Mouse (Mus musculus) liver, postnatal 0 days (tissue): ENCODE results near the gene Slc24a3. TPM values are rescaled to one million over a fixed set of nuclear protein-coding genes. Genes with fewer than 3 reads are reported as not detected.

Experiments used
- ATAC-seq: fragments of 200-750 bp; cut with Nextera tagmentation; 2 replicates; pipeline ENCODE4 v1.8.0; 2017; ENCODE audit warnings: mild to moderate bottlenecking, moderate library complexity
- DNase-seq: peaks from one replicate; pipeline ENCODE4 v3.0.0-alpha.2; 2016
- H3K27ac ChIP-seq: fragments of 300-500 bp; sonication (generic); 2 replicates; pipeline ENCODE4 v1.5.1; 2014; ENCODE audit warnings: antibody characterized with exemption, moderate library complexity, mild to moderate bottlenecking, low read depth
- H3K27me3 ChIP-seq: fragments of 300-500 bp; sonication (generic); 2 replicates; pipeline ENCODE4 v1.6.1; 2014; ENCODE audit warnings: low read length, control low read depth, mixed read lengths; ENCODE audit not compliant: insufficient read depth
- H3K36me3 ChIP-seq: fragments of 300-500 bp; sonication (generic); replicated peaks from 2 replicates; pipeline ENCODE4 v1.6.1; 2014; ENCODE audit warnings: mild to moderate bottlenecking, control low read depth, low read length, moderate library complexity, mixed read lengths; ENCODE audit not compliant: insufficient read depth
- H3K4me1 ChIP-seq: fragments of 300-500 bp; sonication (generic); 2 replicates; pipeline ENCODE4 v1.6.1; 2014; ENCODE audit warnings: antibody characterized with exemption, mild to moderate bottlenecking, control low read depth; ENCODE audit not compliant: insufficient read depth
- H3K4me2 ChIP-seq: fragments of 300-500 bp; sonication (generic); 2 replicates; pipeline ENCODE4 v1.6.1; 2014; ENCODE audit warnings: low read depth, mild to moderate bottlenecking, low read length, moderate library complexity, mixed read lengths
- H3K4me3 ChIP-seq: fragments of 300-500 bp; sonication (generic); 2 replicates; pipeline ENCODE4 v1.5.1; 2014; ENCODE audit warnings: low read depth, low read length
- H3K9ac ChIP-seq: fragments of 300-500 bp; sonication (generic); replicated peaks from 2 replicates; pipeline ENCODE4 v1.6.1; 2014; ENCODE audit warnings: mild to moderate bottlenecking, moderate library complexity
- H3K9me3 ChIP-seq: fragments of 300-500 bp; sonication (generic); 2 replicates; pipeline ENCODE4 v1.6.1; 2016; ENCODE audit warnings: mild to moderate bottlenecking, control low read depth, low read length, mixed read lengths
- CTCF ChIP-seq: sonication (generic); IDR thresholded peaks from 2 replicates; pipeline ENCODE4 v1.5.1; 2016; ENCODE audit warnings: antibody characterized with exemption, low read depth
- EP300 ChIP-seq: IDR thresholded peaks from 2 replicates; pipeline ENCODE4 v1.6.1; 2016; ENCODE audit warnings: antibody characterized with exemption, low read depth, mild to moderate bottlenecking
- WGBS: fragments of 180-500 bp; shearing (Covaris S2); extraction: QIAGEN DNeasy Blood & Tissue Kit; methylation state at CpG from one replicate; pipeline ENCODE4 v1.1.7; 2014; ENCODE audit not compliant: insufficient replicate concordance; 5-methylcytosine and 5-hydroxymethylcytosine counted together
- polyA plus RNA-seq: library from polyadenylated mRNA; unstranded; fragments of >200 nt; fragmentation: Nextera tagmentation; extraction: Ambion mirVana; gene quantifications from 2 replicates; pipeline ENCODE4 v1.2.1, GENCODE M21; 2015

Slc24a3 gene
- polyA plus RNA-seq, 1 experiment from 2014 or later: 0.40 TPM

DNA sequence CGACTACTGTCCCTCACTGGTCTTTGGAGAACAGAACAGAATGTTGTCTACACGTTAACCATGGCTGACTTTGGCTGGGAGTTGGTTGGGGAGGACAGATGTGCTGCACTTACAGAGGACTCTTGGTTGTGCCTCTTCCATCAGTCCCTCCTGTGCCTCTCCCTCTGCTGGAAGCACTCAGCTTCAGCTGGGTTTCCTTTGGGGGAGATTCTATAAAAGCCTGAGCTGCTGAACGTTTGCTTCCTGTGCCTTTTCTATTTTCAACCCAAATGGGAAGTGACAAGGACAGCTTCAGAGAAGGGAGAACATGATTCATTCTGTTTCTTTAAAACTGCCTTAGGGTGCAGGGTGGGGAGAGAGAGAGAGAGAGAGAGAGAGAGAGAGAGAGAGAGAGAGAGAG lies 28.5 kb downstream of the Slc24a3 start:
- 36% methylated on average over 3 of the region's 3 CpGs for WGBS
- DNase-seq: no peak
- H3K4me1 ChIP-seq: no peaks in the 10 kb centered on the region
- TF ChIP-seq EP300: no peak
- 0 out of 2 replicates have a peak, but pooled peaks have one; percentile 8 for TF ChIP-seq CTCF
- H3K4me2 ChIP-seq: no peak overlapping the region
- no peak overlapping the region for H3K27ac ChIP-seq
- no peaks in the 10 kb centered on the region for H3K9me3 ChIP-seq
- no peaks in the 10 kb centered on the region for H3K36me3 ChIP-seq
- no peaks in the 10 kb centered on the region for H3K27me3 ChIP-seq
- ATAC-seq: no peak
- no peak overlapping the region for H3K4me3 ChIP-seq
- no peak overlapping the region for H3K9ac ChIP-seq

DNA sequence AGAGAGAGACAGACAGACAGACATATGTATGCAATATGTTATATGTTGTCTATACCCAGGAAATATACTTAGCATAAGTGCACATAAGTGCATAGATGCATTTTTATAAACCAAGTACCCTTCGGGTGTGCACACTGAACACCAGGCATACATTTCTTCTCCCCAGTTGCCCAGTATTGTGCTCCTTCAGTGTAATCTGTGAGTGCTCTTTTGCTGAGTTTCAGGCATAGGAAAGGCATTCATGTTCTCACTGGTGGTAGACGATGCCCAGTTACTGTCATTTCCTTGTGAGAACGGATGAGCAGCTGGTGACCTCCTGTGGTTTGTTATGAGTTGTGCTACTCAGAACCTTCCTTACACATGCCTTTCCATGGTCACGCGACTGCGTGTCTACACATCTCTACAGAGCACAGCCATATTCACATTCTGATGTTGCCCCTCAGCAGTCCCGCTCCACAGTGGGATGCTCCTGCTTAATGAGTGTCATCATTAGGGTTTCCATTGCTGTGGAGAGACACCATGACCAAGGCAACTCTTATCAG lies 29.0 kb downstream of the Slc24a3 start:
- Histone ChIP-seq H3K4me1 (no peaks in the 10 kb centered on the region), H3K4me2 (no peak overlapping the region), H3K27ac (no peak overlapping the region), H3K27me3 (no peaks in the 10 kb centered on the region), H3K9ac (no peak overlapping the region), H3K9me3 (no peaks in the 10 kb centered on the region), H3K36me3 (no peaks in the 10 kb centered on the region), H3K4me3 (no peak overlapping the region)
- ATAC-seq (no peak), DNase-seq (no peak)
- no peak for TF ChIP-seq EP300
- 67% methylated on average over 7 of the region's 7 CpGs for WGBS

GRCm38 (mm10) chr2:145197076-145197475 lies 29.5 kb downstream of the Slc24a3 start:
- Histone ChIP-seq H3K27ac (no peak overlapping the region), H3K9ac (no peak overlapping the region), H3K36me3 (no peaks in the 10 kb centered on the region), H3K27me3 (no peaks in the 10 kb centered on the region), H3K4me2 (no peak overlapping the region), H3K4me3 (no peak overlapping the region), H3K9me3 (no peaks in the 10 kb centered on the region), H3K4me1 (no peaks in the 10 kb centered on the region)
- no peak for ATAC-seq
- no peak for DNase-seq
- WGBS: 76% methylated on average over 4 of the region's 4 CpGs
- TF ChIP-seq CTCF (no peak), EP300 (no peak)

DNA sequence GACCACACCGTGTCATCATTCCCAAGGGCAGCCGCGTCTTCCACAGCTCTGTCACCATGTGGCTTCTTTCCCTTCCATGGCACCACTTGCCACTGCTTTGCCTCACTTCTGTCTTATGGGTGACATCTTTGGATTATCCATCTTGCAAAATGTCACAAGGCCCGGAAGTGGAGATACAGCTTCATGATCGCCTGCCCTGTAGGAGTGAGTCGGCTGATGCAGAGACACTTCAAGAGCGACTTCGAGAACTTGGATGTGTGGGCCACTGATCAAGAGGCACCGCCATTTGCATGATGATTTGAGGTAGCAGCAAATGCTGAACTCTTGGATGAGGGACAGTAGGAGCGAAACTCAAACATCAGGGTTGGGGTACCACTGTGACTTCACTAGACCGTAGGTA lies 46.0 kb downstream of the Slc24a3 start:
- Histone ChIP-seq H3K27ac (no peak overlapping the region), H3K9ac (no peak overlapping the region), H3K4me1 (peaks cover 7% of the 10 kb centered on the region; the same call in 1 of the 2 replicates), H3K4me2 (no peak overlapping the region), H3K9me3 (no peaks in the 10 kb centered on the region), H3K4me3 (no peak overlapping the region), H3K36me3 (no peaks in the 10 kb centered on the region), H3K27me3 (no peaks in the 10 kb centered on the region)
- 93% methylated on average over 11 of the region's 11 CpGs for WGBS
- DNase-seq (no peak), ATAC-seq (no peak)
- no peak for TF ChIP-seq CTCF
- no peak for TF ChIP-seq EP300

DNA sequence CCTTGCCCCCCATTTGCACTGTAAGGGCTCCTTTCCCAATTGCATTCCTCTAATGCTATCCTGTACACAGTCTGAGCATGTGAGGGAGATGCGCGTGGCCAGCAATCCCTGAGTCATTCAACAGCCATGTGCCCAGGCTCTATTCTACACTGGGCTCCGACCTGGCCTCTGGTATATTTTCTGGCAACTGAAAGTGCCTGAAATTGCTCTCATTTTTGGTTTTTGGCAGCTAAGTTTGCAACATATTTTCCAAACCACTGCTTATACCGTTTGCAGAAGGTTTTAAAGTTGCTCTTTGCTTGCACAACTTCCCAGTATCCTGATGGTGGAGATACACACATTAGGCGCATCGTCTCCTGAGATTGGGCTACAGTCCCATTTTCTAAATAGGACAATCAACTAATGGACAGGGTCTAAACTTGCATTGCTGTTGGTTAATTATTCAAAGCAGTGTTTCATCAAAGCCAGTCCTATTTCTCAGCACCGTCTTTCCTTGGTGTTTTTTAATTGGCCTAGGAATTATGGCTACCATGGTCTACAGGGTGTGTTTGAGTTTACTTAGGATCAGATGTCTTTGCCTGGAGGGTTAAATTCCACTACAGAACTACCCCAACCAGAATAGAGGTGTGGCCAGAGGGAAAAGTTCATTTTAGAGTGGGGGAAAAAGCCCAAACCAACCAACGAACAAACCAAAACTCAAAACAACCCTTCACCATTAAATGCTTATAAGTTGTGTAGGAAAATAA lies 46.7 kb downstream of the Slc24a3 start:
- H3K27me3 ChIP-seq: no peaks in the 10 kb centered on the region
- DNase-seq (no peak), ATAC-seq (no peak)
- no peak for TF ChIP-seq EP300
- no peak for TF ChIP-seq CTCF
- 69% methylated on average over 8 of the region's 8 CpGs for WGBS
- H3K9me3 ChIP-seq: no peaks in the 10 kb centered on the region
- H3K4me1 ChIP-seq: peaks cover 7% of the 10 kb centered on the region; the same call in 1 of the 2 replicates
- no peak overlapping the region for H3K4me3 ChIP-seq
- no peaks in the 10 kb centered on the region for H3K36me3 ChIP-seq
- no peak overlapping the region for H3K9ac ChIP-seq
- H3K27ac ChIP-seq: no peak overlapping the region
- no peak overlapping the region for H3K4me2 ChIP-seq

DNA sequence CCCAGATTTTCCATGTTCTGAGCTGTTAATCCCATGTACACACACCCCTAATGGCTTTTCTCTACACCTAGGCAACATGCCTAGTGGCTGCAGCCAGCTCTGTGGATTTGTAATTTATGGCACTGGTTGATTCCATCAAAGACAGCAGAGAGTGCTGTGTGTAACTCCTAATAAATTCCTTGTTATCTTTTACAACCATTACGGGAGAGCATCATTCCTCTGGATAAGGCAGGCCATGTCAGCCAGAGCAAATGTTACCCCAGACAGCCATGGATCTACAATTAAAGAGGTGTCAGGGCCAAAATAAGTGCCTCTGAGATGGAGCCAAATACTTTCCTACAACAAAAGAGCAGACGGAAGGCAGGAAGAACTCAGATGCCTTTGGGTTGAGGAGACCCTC lies 49.0 kb downstream of the Slc24a3 start:
- no peak overlapping the region for H3K27ac ChIP-seq
- TF ChIP-seq CTCF (no peak), EP300 (no peak)
- DNase-seq (no peak), ATAC-seq (no peak)
- WGBS: 71% methylated on average over 2 of the region's 2 CpGs
- peaks cover 7% of the 10 kb centered on the region; the same call in 1 of the 2 replicates for H3K4me1 ChIP-seq
- H3K4me2 ChIP-seq: no peak overlapping the region
- H3K36me3 ChIP-seq: no peaks in the 10 kb centered on the region
- no peaks in the 10 kb centered on the region for H3K27me3 ChIP-seq
- H3K9ac ChIP-seq: no peak overlapping the region
- H3K4me3 ChIP-seq: no peak overlapping the region
- no peaks in the 10 kb centered on the region for H3K9me3 ChIP-seq

DNA sequence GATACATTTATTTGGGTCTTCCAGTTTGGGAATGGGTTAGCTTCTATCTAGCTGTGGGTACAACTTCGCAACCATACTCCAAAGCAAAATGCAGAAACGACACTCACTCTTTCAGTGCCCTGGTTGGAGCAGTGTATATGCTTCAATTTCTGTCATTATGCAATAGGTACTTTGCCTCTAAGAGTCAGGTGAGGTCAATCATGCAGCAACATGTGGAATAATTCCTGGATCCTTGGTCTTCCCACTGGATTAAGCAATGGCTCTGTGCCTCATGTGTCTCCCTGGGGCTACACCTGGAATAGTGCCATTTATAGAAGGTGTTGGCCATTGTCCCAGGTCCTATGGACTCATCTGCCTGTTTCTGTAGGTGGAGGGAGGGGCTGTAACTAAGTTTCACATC lies 49.9 kb downstream of the Slc24a3 start:
- H3K4me2 ChIP-seq: no peak overlapping the region
- no peak for TF ChIP-seq EP300
- TF ChIP-seq CTCF: no peak
- no peak overlapping the region for H3K4me3 ChIP-seq
- WGBS: 60% methylated on average over 2 of the region's 2 CpGs
- H3K27me3 ChIP-seq: no peaks in the 10 kb centered on the region
- H3K36me3 ChIP-seq: no peaks in the 10 kb centered on the region
- peaks cover 7% of the 10 kb centered on the region; the same call in 1 of the 2 replicates for H3K4me1 ChIP-seq
- DNase-seq: no peak
- no peaks in the 10 kb centered on the region for H3K9me3 ChIP-seq
- peak; percentile 60 for ATAC-seq
- H3K27ac ChIP-seq: no peak overlapping the region
- H3K9ac ChIP-seq: no peak overlapping the region
